Mouse (Mus musculus) heart, postnatal 10 days (tissue): ENCODE measurements around the gene Tecr. TPM values are rescaled to one million over a fixed set of nuclear protein-coding genes. Genes with fewer than 3 reads are reported as not detected.

ENCODE experiments used
- DNase-seq, 2 experiments: peaks; one replicate each; pipeline ENCODE4 v3.0.0; 2021
- intact Hi-C: fragments of 180-260 bp; cut with DNase I; formaldehyde crosslinking; loops from one replicate; pipeline ENCODE4 v1.15.1; 2025
- total RNA-seq, 2 experiments: library from RNA; stranded (reverse); gene quantifications; 2 replicates each; pipeline ENCODE4 v1.2.3; 2021

Tecr gene
- total RNA-seq, 2 experiments from 2014 or later = 181 to 199 TPM

DNA sequence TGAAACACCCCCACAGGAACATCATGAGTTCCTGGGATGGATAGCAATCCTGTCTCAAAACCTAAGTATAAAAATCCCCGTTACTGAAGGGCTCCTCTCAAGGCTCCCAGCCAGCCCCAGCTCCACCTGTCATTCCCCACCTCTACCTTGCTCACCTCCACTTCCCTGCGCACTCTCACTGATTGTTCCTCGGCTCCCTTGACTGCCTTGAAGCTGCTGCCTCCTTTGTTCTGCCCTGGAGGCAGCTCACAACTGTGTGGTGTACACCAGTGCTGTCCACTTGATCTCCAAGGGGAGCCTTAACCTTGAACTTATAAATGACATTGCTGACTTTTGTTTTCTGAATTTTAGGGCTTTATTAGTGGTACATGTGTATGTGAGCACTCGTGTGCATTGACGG is 39.6 kb downstream of the Tecr start:
- intact Hi-C loops = loop anchor here (5.0 kb wide), 1 partner anchor 54 kb away; no protein-coding TSS in a partner anchor
- DNase-seq = peak in 1 of 2 experiments; percentile 0

DNA sequence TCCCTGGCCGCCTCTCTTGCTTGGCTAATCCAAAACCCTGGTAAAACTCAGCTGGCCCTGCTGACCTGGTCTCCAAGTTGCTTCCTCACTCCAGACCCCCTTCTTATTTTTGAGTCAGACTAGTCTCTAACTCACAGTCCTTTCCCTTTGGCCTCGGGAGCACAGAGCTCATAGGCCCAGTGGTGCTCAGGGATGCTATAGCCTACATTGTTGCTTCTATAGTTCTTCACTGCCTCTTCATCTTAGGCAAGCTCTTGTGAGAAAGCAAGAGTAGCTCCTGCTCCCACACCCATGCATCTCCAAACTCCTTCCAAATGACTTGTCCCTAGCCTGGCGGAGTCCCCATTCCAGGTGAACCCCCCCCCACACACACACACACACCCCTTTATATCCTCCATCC is 40.1 kb downstream of the Tecr start:
- intact Hi-C loops = loop anchor here (5.0 kb wide), 1 partner anchor 55 kb away; no protein-coding TSS in a partner anchor
- peak in 1 of 2 experiments; percentile 1 for DNase-seq

- peak; percentile 96 to 98 for DNase-seq
- intact Hi-C loops = loop anchor here (5.0 kb wide), 1 partner anchor 56 kb away; no protein-coding TSS in a partner anchor
Observed at GRCm38 (mm10) chr8:83566469-83567395, 41.0 kb downstream of the Tecr start, which contains the start of gene Ndufb7. TSS of gene Ndufb7 (plus strand) at chr8:83566671.

GRCm38 (mm10) chr8:83565731-83566375 is 41.9 kb downstream of the Tecr start:
- peak in 1 of 2 experiments; percentile 6 for DNase-seq
- intact Hi-C loops = loop anchor here (5.0 kb wide), 1 partner anchor 56 kb away; no protein-coding TSS in a partner anchor

DNA sequence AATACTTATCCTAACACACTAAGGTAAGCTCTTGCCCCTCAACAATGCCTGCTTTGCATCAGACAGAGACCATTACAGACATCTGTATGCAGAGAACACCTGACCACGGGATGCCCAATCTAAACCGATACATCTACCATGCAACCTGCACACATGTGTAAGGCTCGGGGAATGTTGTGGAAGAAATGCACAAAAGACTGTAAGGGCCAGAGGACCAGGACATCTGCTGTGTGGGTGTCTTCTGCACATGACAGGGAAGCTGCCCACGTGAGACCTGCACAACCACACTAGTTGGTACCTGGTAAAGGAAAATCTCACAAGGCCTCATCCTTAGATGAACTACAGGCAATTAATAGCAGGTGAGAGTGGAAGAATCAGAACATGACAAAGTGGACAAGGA is 44.5 kb downstream of the Tecr start:
- intact Hi-C loops = no loop called here
- no peak for DNase-seq

DNA sequence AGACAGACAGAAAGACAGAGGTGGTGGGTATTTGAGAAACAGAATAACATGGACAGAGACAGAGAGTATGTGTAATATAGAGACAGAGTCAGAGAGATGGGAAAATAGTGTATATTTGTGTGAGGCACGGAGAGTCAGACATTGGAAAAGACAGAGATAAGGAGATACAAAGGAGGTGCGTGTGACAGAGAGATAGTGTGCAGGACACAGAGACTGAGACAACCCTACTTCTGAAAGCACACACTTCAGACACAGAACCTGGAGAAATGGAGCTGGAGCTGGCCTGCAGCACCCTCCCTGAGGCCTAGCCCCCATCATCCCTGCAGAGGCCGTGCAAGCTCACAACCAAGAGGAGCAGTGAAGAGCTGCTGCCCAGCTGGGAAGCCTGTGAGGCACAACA is 45.1 kb downstream of the Tecr start:
- intact Hi-C loops = no loop called here
- DNase-seq = no peak

GRCm38 (mm10) chr8:83535736-83536135 is 72.0 kb downstream of the Tecr start, which contains the start of gene Olfr370:
TSS of gene Olfr370 (plus strand) at chr8:83535780.
- no peak for DNase-seq
- intact Hi-C loops = no loop called here

- intact Hi-C loops = no loop called here
Observed at GRCm38 (mm10) chr8:83534802-83535201, 73.0 kb downstream of the Tecr start.

More at GRCm38 (mm10) chr8:83534802-83535201, 73.0 kb downstream of the Tecr start:
- DNase-seq = no peak

Other genes with a start within 250 kb of the Tecr start
- not detected for gene Clgn, start 218.1 kb downstream of the Tecr start, total RNA-seq
- gene Scoc, start 149.6 kb downstream of the Tecr start, total RNA-seq = 10 to 100 TPM; 39.3 to 48.2 TPM
- gene Olfr370, start 72.2 kb downstream of the Tecr start, total RNA-seq = not detected
- 100 to 1,000 TPM; 597 to 620 TPM for gene Ndufb7, start 41.3 kb downstream of the Tecr start, total RNA-seq
- 10 to 100 TPM; 17.5 to 18.0 TPM for gene Dnajb1, start 222 bp upstream of the Tecr start, total RNA-seq
- gene Gipc1, start 44.7 kb upstream of the Tecr start, total RNA-seq = 10 to 100 TPM; 46.1 to 48.7 TPM
- gene Ptger1, start 58.7 kb upstream of the Tecr start, total RNA-seq = under 1 TPM; 0.20 to 0.53 TPM
- 10 to 100 TPM; 58.9 to 66.7 TPM for gene Pkn1, start 91.2 kb upstream of the Tecr start, total RNA-seq
- 10 to 100 TPM; 37.5 to 38.4 TPM for gene Ddx39, start 107.2 kb upstream of the Tecr start, total RNA-seq
- 10 to 100 TPM; 66.0 to 68.1 TPM for gene Adgre5, start 133.4 kb upstream of the Tecr start, total RNA-seq